Comparison of ENCODE assay signal across 8 mouse cellular contexts in the genomic region with DNA sequence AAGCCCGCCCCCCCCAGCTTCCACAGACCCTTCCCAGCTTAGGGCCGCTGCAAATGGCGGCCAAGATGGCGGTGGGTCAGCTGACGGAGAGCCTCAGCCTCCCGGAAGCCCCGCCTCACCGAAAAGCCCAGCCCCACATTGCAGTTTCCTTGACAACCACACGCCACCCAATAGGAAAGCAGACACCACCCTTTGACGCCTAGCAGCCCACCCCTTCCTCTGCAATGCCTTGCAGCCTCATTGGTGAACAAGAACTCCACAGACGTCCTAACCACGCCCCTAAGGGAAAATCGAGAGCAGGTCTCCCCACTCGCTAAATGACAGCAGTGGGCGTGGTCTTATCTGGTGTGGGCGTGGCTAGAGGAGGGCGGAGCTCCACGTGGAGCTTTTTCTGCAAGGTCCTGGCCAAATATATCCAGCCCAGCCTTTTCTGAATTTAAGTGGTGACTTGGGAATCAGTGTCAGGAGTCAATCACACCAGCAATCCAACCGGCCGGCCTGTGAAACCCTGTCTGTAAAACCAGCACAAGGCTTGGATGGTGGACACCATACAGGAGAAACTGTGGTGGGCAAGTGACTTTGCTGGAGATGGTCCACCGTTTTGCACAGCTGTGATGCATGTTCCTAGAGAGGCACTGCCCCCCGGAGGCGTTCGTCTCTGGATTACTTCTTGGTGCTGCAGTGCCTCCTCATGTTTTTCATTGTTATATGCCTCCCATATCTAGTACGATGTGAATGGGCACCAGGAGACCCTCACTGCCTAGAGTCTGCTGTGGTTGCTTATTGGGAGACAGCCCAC. TPM values are rescaled to one million over a fixed set of nuclear protein-coding genes. Genes with fewer than 3 reads are reported as not detected.
DNase-seq lines count a peak whose midpoint lies in the region; ATAC-seq lines count a peak whose summit lies in the region.

A gene (minus strand): TSS at position 85 of the 799 bp plus-strand sequence.

- H3K27me3 ChIP-seq in hindbrain, embryonic 11.5 days (ENCODE audit: control insufficient read depth, insufficient read depth, low read length), result no peaks in the 10 kb centered on the region

- peak; percentile 100 for ATAC-seq in hindbrain, embryonic 11.5 days (ENCODE audit: low FRiP score)

- peak; percentile 98 for DNase-seq in Muller cell, postnatal 12 days (ENCODE audit: inconsistent ontology term)
- peak; percentile 100 for DNase-seq in cerebellum, adult 9-11 months
- DNase-seq in frontal cortex, adult 2 months (ENCODE audit: extremely low spot score in 1 of 2, low spot score in 1 of 2), result peak; percentile 98 to 99
- DNase-seq in hindbrain, embryonic 11.5 days (ENCODE audit: low spot score), result peak; percentile 99
- DNase-seq in layer of hippocampus, postnatal 10 days (ENCODE audit: low spot score in 2 of 2), result peak; percentile 97 to 98
- DNase-seq in lung, postnatal 10 days, result peak; percentile 100
- peak; percentile 97 for DNase-seq in ovary, postnatal 36 days (ENCODE audit: low spot score)
- peak; percentile 96 for DNase-seq in thymus, postnatal 25 days

- H3K4me2 ChIP-seq in hindbrain, embryonic 11.5 days (replicated peaks; ENCODE audit: low read depth, low read length), result peak within 1 kb of the TSS; percentile 95

- WGBS in hindbrain, embryonic 11.5 days, result 3% methylated on average over 24 of the region's 25 CpGs

- no peaks in the 10 kb centered on the region for H3K9me3 ChIP-seq in hindbrain, embryonic 11.5 days (ENCODE audit: control insufficient read depth, low read length)

- H3K4me1 ChIP-seq in hindbrain, embryonic 11.5 days (replicated peaks; ENCODE audit: control insufficient read depth, insufficient read depth, low read length), result peaks cover 11% of the 10 kb centered on the region

- peak within 1 kb of the TSS; percentile 96 for H3K9ac ChIP-seq in hindbrain, embryonic 11.5 days (ENCODE audit: low read depth, low read length)

- H3K36me3 ChIP-seq in hindbrain, embryonic 11.5 days (ENCODE audit: control insufficient read depth, insufficient read depth, low read length), result no peaks in the 10 kb centered on the region

- H3K4me3 ChIP-seq in hindbrain, embryonic 11.5 days (ENCODE audit: low read depth, low read length), result peak within 1 kb of the TSS; percentile 99

- H3K27ac ChIP-seq in hindbrain, embryonic 11.5 days (ENCODE audit: low read depth, low read length), result peak within 1 kb of the TSS; percentile 76

RNA-seq across cellular contexts. Expression of the gene that starts here (rescaled TPM):
- 161 and 170 TPM in 2 replicates for polyA plus RNA-seq in frontal cortex, adult 2 months (2012; rRNA removed)
- 68.5 and 85.1 TPM in 2 replicates for polyA plus RNA-seq in hindbrain, embryonic 11.5 days (2014; fragmentation: Nextera tagmentation; extraction: Ambion mirVana)
- 100 to 1,000 TPM; 135 to 139 TPM for total RNA-seq in layer of hippocampus, postnatal 10 days (2021)

Comparison
In these comparisons a context has a peak if more than half of its experiments do, and no peak if none do; other contexts are left out.
1. Peak in every context shown above with its lines: DNase-seq, ATAC-seq, H3K4me3 ChIP-seq and H3K27ac ChIP-seq.